Mouse (Mus musculus) B cell, adult 2 months (primary cell): ENCODE results near the gene Nr2c2ap.

ENCODE experiments used
- DNase-seq, 2 experiments: peaks; one replicate each; pipeline ENCODE4 v3.0.0; 2022

Nr2c2ap gene

DNA sequence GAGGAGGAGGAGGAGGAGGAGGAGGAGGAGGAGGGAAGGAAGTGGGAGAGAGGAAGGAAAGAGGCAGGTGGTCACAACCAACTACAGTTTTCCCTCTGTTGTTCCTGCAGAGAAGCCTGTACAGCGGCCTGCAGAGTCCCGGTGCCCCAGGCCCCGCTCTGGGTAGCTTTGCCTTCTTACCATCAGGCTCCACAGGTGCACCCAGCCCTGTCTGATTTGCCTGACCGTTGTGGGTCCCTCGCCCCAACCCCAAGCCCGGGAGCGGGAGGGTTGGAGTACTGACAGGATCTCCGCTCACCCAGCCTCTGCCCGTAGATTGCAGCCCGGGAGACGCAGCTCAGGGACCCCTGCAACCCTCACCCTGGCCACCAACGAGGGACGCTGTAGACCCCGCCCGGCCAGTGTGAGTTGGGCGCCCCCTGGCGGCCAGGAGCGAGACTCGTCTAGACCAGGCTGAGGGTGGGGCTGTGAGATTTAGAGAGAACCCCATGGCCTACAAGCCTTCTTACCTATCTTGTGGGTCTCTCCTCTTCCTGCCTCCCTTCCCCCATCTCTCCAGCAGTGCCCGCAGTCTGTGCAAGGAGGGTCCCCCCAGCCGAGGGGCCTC lies 35.5 kb downstream of the Nr2c2ap start:
- peak; percentile 90 to 92 for DNase-seq

DNA sequence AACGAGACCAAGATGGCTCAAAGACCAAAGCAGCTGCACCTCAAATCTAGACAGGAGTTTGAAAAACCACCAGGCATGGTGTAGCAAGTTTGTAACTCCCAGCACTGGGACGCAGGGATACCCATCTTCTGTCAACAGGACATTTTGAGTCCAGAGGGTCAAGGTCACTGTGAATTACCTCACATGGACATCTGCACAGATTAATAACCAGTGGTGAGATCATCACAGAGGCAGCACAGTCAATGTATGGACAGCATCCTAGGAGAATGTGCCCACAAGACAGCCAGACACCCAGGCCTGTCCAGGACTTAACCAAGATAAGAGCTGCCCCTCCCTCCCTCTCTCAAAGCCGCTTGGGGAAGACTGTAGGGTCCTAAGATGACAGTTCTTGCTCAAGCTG lies 39.0 kb downstream of the Nr2c2ap start:
- DNase-seq: no peak

DNA sequence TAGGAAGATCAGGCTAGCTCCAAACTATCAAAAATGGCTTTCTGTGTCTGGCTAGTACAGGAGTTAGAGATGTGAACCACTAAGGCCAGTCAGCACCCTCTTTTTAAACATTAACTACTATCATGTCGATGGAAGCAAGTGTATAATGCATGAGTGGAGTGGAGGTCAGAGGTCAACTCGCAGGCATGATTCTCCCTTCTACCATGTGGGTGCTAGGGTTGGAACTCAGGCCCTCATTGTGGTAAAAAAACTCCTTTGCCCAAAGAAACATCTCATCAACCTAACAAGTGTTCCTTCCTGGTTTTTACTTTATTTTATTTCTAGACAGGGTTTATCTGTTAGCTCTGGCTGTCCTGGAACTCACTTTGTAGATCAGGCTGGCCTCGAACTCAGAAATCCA lies 39.6 kb downstream of the Nr2c2ap start:
- DNase-seq: no peak

DNA sequence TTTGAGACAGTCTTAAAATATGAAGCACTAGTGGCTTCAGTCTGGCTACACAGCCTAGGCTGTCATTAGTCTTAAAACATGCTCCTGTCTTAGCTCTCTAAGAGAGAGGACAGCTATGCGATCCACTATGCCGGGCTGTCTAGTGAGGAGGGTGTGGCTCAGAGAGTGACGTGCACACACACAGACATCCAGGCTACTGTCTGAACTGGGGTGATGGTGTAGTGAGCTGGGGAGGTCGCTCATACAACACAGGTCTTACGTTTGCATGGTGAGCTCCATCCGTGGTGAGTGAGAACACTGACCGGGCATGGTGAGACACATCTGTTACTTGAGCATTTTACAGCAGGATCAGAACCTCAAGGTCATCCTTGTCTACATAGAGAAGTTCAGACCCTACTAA lies 40.1 kb downstream of the Nr2c2ap start:
- DNase-seq: no peak

DNA sequence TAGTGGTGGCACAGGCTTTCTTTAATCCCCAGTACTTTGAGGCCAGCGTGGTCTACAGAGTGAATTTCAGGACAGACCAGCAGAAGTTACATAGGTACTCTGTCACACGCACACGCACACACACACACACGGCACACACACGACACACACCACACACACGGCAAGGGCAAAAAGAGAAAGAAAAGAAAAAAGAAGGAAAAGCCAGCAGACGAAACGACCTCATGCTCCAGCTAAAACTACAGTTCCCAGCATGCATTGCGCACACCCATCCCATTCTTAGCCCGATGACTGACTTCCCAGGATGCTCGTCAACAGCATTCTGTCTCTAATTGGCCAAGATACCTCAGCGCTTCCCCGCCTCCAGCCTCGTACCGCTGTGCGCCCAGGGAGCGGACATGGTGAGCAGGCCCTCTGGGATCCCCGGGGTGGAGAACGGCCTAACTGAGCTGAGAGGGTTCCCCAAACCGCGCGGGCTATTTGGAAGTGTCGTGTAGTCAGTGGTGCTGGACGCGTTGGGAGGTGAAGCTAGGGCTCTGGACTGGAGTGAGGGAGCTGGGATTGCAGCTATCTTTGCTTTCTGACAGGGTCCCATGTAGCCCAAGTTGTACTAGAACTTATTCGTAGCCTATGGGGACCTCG lies 41.0 kb downstream of the Nr2c2ap start, which contains the start of gene Tmem161a:
Tmem161a (plus strand) TSS at position 314 of the 639 bp plus-strand sequence.
- DNase-seq: peak; percentile 77 to 79

DNA sequence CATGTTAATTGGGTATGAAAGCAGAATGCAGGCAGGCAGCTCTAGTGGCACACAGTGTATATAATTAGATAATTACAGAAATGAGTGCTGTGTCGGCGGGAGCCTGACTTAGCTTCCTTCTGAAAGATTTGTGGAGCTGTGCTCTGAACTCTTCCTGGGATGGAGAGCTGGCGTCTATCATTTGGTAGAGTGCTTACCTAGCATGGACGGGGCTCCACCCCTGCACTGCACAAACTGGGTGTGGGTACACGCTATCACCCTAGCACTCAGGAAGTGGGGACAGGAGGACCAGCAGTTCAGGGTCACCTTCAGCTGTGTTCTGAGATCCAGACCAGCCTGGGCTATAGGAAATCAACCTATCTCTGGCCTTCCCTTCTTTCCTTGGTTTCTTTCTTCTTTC lies 42.2 kb downstream of the Nr2c2ap start:
- DNase-seq: no peak

DNA sequence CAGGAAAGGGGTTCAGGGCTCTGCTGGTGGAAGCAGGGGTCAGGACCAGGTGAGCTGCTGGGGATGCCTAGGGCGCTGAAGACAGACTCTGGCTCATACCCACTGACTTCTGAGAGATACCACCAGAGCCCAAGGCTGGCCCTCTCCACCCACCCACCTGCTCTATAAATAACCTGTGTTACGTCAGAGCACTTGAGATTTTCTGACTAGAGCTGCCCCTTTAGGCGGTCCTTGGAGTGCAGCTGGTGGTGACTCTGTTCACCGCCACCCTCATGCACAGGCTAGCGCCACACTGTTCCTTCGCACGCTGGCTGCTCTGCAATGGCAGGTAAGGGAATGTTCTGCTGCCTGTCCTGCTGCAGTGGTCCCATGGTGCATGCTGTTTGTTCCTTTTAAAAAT lies 42.9 kb downstream of the Nr2c2ap start:
- DNase-seq: no peak

DNA sequence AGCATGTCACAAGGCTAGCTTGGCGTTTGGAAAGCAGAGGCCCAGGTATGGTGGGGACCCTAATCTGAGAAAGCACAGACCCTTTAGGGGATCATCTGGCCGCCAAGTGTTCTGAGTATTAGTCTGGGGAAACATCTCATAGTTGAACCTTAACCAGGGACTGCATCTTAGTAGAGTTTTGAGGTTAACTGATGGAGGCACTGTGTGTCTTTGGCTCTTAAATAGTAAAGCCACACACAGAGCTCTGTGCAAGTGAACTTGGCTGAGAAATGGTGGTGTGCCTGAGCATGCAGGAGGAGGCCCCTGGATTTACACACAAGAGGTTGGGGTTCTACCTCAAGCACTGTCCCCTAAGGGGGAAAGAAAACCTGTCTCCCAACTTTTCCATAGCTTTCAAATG lies 47.1 kb downstream of the Nr2c2ap start:
- DNase-seq: no peak

DNA sequence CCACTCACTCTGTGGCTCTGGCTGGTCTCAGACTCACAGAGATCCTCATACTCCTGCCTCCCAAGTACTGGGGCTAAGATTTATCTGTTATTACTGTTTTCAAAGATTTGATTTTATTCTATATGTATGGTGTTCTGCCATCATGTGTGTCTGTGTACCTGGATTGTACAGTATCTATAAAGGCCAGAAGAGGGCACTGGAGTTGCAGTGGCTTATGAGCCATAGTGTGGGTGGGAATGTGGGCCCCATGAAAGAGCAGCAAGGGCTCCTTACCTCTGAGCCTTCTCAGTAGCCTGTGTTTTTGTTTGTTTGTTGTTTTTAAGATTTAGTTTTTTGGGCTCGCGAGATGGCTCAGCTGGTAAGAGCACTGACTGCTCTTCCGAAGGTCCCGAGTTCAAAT lies 47.9 kb downstream of the Nr2c2ap start:
- no peak for DNase-seq

DNA sequence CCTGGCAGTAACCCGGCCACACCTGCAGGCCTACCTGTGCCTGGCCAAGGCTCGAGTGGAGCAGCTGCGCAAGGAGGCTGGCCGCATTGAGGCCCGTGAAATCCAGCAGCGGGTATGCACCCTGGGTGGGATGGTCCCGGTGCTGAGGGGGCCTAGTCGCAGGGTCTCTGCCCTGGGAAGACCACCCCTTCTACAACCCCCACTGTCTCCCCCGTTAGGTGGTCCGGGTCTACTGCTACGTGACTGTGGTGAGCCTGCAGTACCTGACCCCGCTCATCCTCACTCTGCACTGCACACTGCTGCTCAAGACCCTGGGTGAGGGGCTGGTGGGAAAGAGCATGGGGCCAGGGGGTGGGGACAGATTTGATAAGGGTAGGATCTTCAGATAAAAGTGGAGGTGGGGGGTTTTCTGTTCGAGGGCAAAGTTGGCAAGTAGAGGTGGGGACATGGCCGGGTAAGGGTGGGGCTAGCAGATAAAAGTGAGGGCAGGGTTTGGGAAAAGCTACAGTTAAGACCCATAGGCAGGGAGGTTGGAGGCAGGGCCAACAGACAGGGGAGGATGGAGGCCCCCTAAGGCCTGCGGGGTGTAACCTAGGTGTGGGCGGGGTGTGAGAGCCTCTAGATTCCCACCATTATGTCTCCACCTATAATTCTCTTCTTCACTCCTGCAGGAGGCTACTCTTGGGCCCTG lies 50.2 kb downstream of the Nr2c2ap start:
- DNase-seq: no peak

DNA sequence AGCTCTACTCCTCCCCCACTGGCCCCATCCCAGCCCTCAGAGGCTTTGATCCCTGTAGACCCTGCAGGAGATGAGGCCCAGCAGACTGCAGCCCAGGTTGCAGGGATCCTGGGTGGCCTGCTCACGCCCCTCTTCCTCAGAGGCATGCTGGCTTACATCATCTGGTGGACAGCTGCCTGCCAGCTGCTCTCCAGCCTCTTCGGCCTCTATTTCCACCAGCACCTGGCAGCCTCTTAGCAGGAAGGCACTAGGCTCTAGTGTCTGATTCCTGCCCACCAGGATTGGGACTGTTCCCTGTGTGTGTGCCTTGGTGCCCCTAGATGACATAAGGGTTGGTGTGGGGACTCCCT lies 50.7 kb downstream of the Nr2c2ap start:
- no peak for DNase-seq

DNA sequence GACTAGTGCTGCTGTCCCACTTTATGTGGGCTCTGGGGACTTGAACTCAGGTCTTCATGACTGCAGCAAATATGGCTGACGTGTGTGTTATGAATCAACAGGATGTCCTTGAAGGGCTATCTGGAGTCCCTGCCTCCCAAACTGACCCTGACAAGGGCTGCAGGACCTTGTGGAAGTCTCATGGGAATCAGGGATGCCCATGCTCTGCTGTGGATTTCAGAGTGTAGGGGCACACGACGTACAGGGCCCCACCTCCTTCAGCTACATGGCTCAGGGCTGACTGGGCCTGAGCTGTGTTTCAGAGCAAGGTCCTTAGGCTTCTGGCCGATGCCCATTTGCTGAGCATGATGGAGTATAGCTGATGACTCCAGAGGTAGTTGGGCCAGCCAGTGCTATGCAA lies 52.1 kb downstream of the Nr2c2ap start:
- no peak for DNase-seq
